Mouse (Mus musculus) adipose tissue, adult 10 weeks (tissue): ENCODE data around the gene Tdp1. TPM values are rescaled to one million over a fixed set of nuclear protein-coding genes. Genes with fewer than 3 reads are reported as not detected.

Experiments used
- polyA plus RNA-seq: library from polyadenylated mRNA; stranded (reverse); fragments of 350-450 nt; fragmentation: Illumina TruSeq; extraction: RNeasy Lipid Tissue Mini Kit (QIAGEN cat#74804); gene quantifications from one replicate; pipeline ENCODE4 v1.2.3, GENCODE M21; 2014; ENCODE audit warnings: low read depth, low replicate concordance

Gene Tdp1
- polyA plus RNA-seq: 10.0 TPM

GRCm38 (mm10) chr12:99884269-99885261 is at the start of gene Tdp1, which contains the start of gene Efcab11:
Gene Tdp1, plus strand, starts transcription at chr12:99884517.
Gene Efcab11, minus strand, starts transcription at chr12:99884439.

GRCm38 (mm10) chr12:99964301-99965202 is 80.2 kb downstream of the Tdp1 start, which contains the start of gene Kcnk13:
Gene Kcnk13, plus strand, starts transcription at chr12:99964499.

Other genes starting within 250 kb of the Tdp1 start
- 0.66 TPM for gene Efcab11, start 78 bp upstream of the Tdp1 start, polyA plus RNA-seq
- 0.99 TPM for gene Kcnk13, start 80.0 kb downstream of the Tdp1 start, polyA plus RNA-seq
- 115 TPM for gene Psmc1, start 225.6 kb downstream of the Tdp1 start, polyA plus RNA-seq